Mouse (Mus musculus): ENCODE data around the gene Slc31a1. TPM values are rescaled to one million over a fixed set of nuclear protein-coding genes. Genes with fewer than 3 reads are reported as not detected.

The Slc31a1 gene
- polyA plus RNA-seq, 1 experiment from 2014 or later, result 54.3 TPM

DNA sequence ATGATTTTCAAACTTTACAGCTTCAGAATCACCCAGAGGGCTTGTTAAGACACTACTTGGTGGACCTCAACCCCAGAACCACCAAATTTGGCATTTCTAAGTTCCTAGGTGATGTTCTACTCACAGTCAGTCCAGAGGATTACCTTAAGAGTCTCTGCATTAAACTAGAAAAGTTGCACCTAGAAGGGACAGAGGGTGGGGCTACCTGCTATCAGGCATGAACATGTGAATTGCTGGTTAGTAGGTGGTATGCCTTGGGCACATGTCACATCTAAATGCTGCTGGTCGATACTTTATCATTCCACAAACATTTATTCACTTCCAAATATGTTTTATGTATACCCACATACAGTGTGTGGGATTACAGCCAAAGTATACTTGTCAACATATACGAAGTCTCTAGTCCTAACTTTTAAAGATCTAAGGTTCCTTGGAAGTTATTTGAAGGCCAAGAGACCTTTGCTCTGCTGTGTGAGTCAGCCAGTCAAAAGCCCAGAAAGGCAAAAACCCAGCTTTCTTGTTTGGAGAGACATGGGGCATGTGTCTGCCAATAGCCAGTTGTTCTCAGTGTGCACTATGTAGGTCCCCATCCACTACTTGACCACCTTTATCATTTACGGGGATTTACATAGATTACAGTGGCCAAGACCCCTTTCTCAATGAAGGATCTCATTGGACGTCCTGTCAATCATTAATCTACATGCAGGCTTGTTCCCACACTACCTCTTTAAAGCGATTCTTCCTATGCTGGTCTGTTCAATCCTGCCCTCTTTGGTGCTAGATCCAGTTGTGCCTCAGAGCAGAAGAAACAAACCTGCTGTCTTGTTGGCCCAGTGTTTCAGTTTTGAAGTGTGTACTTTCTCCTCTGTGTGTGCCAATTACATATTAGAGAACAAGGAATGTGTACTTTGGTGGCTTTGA, 29.3 kb downstream of the Slc31a1 start:
- ATAC-seq, result no peak; the same call in 1 of the 2 replicates

DNA sequence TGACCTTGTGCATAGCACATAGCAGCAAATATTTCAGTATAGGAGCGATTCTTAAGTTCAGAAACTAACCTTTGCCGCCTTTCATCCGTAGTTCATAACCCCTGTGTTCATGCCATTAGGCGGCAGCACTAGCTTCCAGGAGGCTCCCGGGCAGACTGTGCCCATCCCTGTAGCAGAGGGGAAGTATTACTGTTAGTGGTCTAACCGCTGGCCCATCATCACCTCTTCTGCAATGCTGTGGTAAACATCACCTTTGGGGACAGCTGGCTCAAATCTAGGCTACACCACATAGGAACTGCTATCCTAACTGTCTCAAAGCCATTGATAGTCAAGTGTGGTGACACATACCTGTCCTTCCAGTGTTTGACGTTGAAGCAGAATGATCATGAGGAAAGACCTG, 31.4 kb downstream of the Slc31a1 start:
- TF ChIP-seq CTCF (IDR thresholded peaks at IDR 0.05; ENCODE audit: low read depth), result peak; percentile 22; the same call in 1 of the 2 replicates
- TF ChIP-seq EP300 (IDR thresholded peaks at IDR 0.05; ENCODE audit: low read depth), result no peak
- no peak overlapping the region for H3K4me2 ChIP-seq (ENCODE audit: low read depth, low read length)
- 70% methylated on average over 7 of the region's 7 CpGs for WGBS (ENCODE audit: insufficient replicate concordance)
- no peak overlapping the region for H3K9ac ChIP-seq (replicated peaks)
- H3K4me3 ChIP-seq (ENCODE audit: low read depth, low read length), result no peak overlapping the region
- DNase-seq, result peak; percentile 32
- H3K4me1 ChIP-seq (ENCODE audit: insufficient read depth), result peaks cover 14% of the 10 kb centered on the region
- ATAC-seq, result no peak
- peaks cover 54% of the 10 kb centered on the region for H3K36me3 ChIP-seq (replicated peaks; ENCODE audit: insufficient read depth, low read length)
- H3K27ac ChIP-seq (ENCODE audit: low read depth), result no peak overlapping the region
- H3K9me3 ChIP-seq (ENCODE audit: low read length), result no peaks in the 10 kb centered on the region
- H3K27me3 ChIP-seq (ENCODE audit: insufficient read depth, low read length), result no peaks in the 10 kb centered on the region

More for the DNA sequence above, 29.3 kb downstream of the Slc31a1 start:
- no peak for DNase-seq
- WGBS (ENCODE audit: insufficient replicate concordance), result 66% methylated on average over 5 of the region's 5 CpGs
- Histone ChIP-seq H3K9me3 (ENCODE audit: low read length) (no peaks in the 10 kb centered on the region), H3K27ac (ENCODE audit: low read depth) (peak overlapping the region; percentile 29; the same call in 1 of the 2 replicates), H3K27me3 (ENCODE audit: insufficient read depth, low read length) (no peaks in the 10 kb centered on the region), H3K4me2 (ENCODE audit: low read depth, low read length) (no peak overlapping the region), H3K9ac (replicated peaks) (no peak overlapping the region), H3K4me1 (ENCODE audit: insufficient read depth) (peaks cover 8% of the 10 kb centered on the region; the same call in 1 of the 2 replicates), H3K4me3 (ENCODE audit: low read depth, low read length) (no peak overlapping the region), H3K36me3 (replicated peaks; ENCODE audit: insufficient read depth, low read length) (peaks cover 51% of the 10 kb centered on the region)
- TF ChIP-seq EP300 (IDR thresholded peaks at IDR 0.05; ENCODE audit: low read depth), result no peak
- no peak for TF ChIP-seq CTCF (IDR thresholded peaks at IDR 0.05; ENCODE audit: low read depth)

DNA sequence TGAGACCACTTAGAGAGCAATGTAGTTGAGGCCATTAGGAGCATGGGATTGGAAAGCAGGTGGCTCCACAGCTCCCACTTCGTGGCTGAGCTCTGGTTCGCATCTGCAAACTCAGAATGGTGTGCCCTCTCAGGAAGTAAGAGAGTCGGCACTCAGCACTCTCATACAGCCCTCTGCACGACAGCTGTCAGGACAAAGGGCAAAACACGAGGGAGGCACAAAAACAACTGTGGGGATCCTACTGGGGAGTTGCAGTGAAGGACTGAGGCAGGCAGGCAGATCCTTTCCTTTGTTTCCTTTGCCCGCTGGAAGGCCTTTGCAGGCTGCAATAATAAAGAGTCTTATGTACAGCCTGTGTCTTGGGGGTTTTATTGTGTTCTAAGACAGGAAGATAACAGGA, 32.9 kb downstream of the Slc31a1 start:
- H3K27ac ChIP-seq (ENCODE audit: low read depth), result no peak overlapping the region
- H3K36me3 ChIP-seq (replicated peaks; ENCODE audit: insufficient read depth, low read length), result peaks cover 51% of the 10 kb centered on the region
- WGBS (ENCODE audit: insufficient replicate concordance), result 70% methylated on average over 6 of the region's 6 CpGs

DNA sequence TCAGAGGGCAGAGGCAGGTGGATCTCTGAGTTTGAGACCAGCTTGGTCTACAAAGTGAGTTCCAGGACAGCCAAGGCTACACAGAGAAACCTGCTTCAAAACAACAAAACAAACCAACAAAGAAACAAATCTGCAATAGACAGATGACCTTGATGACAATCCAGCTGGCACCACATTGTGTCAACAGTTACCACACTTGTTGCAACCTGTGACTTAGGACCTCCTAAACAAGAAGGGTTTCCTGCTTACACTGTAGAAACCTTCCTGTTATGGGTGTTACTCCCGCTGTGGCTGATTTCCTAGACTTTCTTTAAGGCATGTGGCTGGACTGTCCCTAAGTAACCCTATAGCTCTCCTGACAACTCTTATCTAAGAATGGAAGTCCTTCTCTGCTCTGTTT, 35.3 kb downstream of the Slc31a1 start:
- Histone ChIP-seq H3K4me2 (ENCODE audit: low read depth, low read length) (no peak overlapping the region), H3K27me3 (ENCODE audit: insufficient read depth, low read length) (no peaks in the 10 kb centered on the region), H3K27ac (ENCODE audit: low read depth) (peak overlapping the region; percentile 44), H3K36me3 (replicated peaks; ENCODE audit: insufficient read depth, low read length) (peaks cover 57% of the 10 kb centered on the region), H3K4me1 (ENCODE audit: insufficient read depth) (peaks cover 8% of the 10 kb centered on the region; the same call in 1 of the 2 replicates), H3K9ac (replicated peaks) (no peak overlapping the region), H3K9me3 (ENCODE audit: low read length) (no peaks in the 10 kb centered on the region), H3K4me3 (ENCODE audit: low read depth, low read length) (no peak overlapping the region)
- WGBS (ENCODE audit: insufficient replicate concordance), result 47% methylated on average over 1 of the region's 1 CpGs
- peak; percentile 22 for DNase-seq
- peak; percentile 38; the same call in 1 of the 2 replicates for ATAC-seq
- TF ChIP-seq CTCF (IDR thresholded peaks at IDR 0.05; ENCODE audit: low read depth) (no peak), EP300 (IDR thresholded peaks at IDR 0.05; ENCODE audit: low read depth) (no peak)

More for the DNA sequence above, 32.9 kb downstream of the Slc31a1 start:
- no peak overlapping the region for H3K4me2 ChIP-seq (ENCODE audit: low read depth, low read length)
- H3K27me3 ChIP-seq (ENCODE audit: insufficient read depth, low read length), result no peaks in the 10 kb centered on the region
- no peak overlapping the region for H3K9ac ChIP-seq (replicated peaks)
- TF ChIP-seq CTCF (IDR thresholded peaks at IDR 0.05; ENCODE audit: low read depth) (no peak), EP300 (IDR thresholded peaks at IDR 0.05; ENCODE audit: low read depth) (no peak)
- H3K4me3 ChIP-seq (ENCODE audit: low read depth, low read length), result no peak overlapping the region
- no peak for DNase-seq
- H3K4me1 ChIP-seq (ENCODE audit: insufficient read depth), result peaks cover 16% of the 10 kb centered on the region
- H3K9me3 ChIP-seq (ENCODE audit: low read length), result no peaks in the 10 kb centered on the region
- no peak for ATAC-seq

DNA sequence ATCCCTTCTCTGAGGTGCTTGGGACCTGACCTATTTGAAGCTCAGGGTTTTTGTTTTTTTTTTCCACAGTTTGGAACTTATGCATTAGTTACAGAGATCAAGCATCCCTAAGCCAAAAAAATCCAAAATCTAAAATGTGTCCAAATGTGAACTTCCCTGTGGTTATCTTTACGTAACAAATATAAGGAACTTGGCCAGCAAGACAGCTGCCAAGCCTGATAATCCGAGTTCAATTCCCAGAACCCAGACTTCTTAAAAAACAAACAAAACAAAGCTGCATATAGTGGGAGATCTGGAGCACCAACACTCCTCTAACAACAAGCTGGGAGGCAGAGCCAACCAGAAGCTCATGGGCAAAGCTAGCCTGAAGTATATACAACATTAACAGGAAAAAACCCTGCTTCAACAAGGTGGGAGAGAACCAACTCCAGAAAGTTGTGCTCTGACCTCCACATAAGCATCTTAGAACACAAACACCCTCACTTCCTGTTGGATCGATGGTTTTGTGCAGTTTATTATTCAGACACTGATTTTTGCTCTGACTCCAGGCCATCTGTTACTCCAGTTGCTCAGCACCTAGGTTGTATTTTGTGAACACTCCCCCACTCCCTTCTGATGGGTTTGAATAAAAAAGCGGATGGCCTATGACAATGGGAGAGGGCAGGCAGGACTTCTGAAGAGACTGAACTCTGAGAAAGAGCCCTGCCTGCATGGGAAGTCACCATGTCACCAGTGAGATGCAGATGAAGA, 37.3 kb downstream of the Slc31a1 start:
- Histone ChIP-seq H3K4me3 (ENCODE audit: low read depth, low read length) (no peak overlapping the region), H3K9me3 (ENCODE audit: low read length) (no peaks in the 10 kb centered on the region), H3K4me2 (ENCODE audit: low read depth, low read length) (no peak overlapping the region), H3K9ac (replicated peaks) (no peak overlapping the region), H3K27me3 (ENCODE audit: insufficient read depth, low read length) (no peaks in the 10 kb centered on the region), H3K27ac (ENCODE audit: low read depth) (no peak overlapping the region), H3K36me3 (replicated peaks; ENCODE audit: insufficient read depth, low read length) (peaks cover 63% of the 10 kb centered on the region), H3K4me1 (ENCODE audit: insufficient read depth) (peaks cover 8% of the 10 kb centered on the region; the same call in 1 of the 2 replicates)
- DNase-seq (no peak), ATAC-seq (no peak)
- 68% methylated on average over 4 of the region's 4 CpGs for WGBS (ENCODE audit: insufficient replicate concordance)
- TF ChIP-seq EP300 (IDR thresholded peaks at IDR 0.05; ENCODE audit: low read depth) (no peak), CTCF (IDR thresholded peaks at IDR 0.05; ENCODE audit: low read depth) (no peak)

DNA sequence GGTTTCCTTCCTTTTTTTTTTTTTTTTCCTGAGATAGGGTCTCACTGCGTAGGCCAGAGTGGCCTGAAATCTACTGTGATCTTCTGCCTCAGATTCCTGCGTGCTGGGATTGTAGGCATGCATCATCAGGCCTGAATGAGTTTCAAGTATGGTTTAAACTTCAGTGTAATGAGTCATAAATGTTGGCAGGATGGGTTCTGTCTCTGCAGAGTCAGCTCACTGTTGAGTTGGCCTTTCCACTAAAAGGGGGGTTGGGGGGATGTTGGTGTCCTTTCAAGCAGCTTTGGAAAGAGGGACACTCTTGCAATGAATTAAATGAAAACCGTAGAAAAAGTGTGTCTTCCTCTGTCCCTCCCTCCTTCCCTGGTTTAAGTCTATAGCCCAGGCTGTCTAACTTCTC, 38.4 kb downstream of the Slc31a1 start:
- Histone ChIP-seq H3K36me3 (replicated peaks; ENCODE audit: insufficient read depth, low read length) (peaks cover 61% of the 10 kb centered on the region), H3K9ac (replicated peaks) (no peak overlapping the region), H3K27me3 (ENCODE audit: insufficient read depth, low read length) (no peaks in the 10 kb centered on the region), H3K4me1 (ENCODE audit: insufficient read depth) (peaks cover 8% of the 10 kb centered on the region; the same call in 1 of the 2 replicates), H3K27ac (ENCODE audit: low read depth) (no peak overlapping the region), H3K4me3 (ENCODE audit: low read depth, low read length) (no peak overlapping the region), H3K4me2 (ENCODE audit: low read depth, low read length) (no peak overlapping the region), H3K9me3 (ENCODE audit: low read length) (no peaks in the 10 kb centered on the region)
- WGBS (ENCODE audit: insufficient replicate concordance), result 87% methylated on average over 3 of the region's 3 CpGs
- no peak for ATAC-seq
- no peak for TF ChIP-seq EP300 (IDR thresholded peaks at IDR 0.05; ENCODE audit: low read depth)
- no peak for TF ChIP-seq CTCF (IDR thresholded peaks at IDR 0.05; ENCODE audit: low read depth)
- DNase-seq, result no peak
